Mouse (Mus musculus): ENCODE data around the gene Palld. TPM values are rescaled to one million over a fixed set of nuclear protein-coding genes. Genes with fewer than 3 reads are reported as not detected.

The Palld gene
- polyA plus RNA-seq, 1 experiment from 2014 or later, result 18.1 TPM

GRCm38 (mm10) chr8:61662829-61663228, 239.7 kb downstream of the Palld start:
- ATAC-seq (ENCODE audit: low FRiP score, low read depth), result no peak
- 86% methylated on average over 4 of the region's 4 CpGs for WGBS
- H3K4me2 ChIP-seq, result no peak overlapping the region

GRCm38 (mm10) chr8:61661611-61662010, 240.9 kb downstream of the Palld start:
- H3K27me3 ChIP-seq, result no peaks in the 10 kb centered on the region
- no peak overlapping the region for H3K27ac ChIP-seq (replicated peaks)
- H3K9ac ChIP-seq, result no peak overlapping the region
- no peak overlapping the region for H3K4me2 ChIP-seq
- H3K9me3 ChIP-seq, result no peaks in the 10 kb centered on the region
- 95% methylated on average over 5 of the region's 5 CpGs for WGBS
- no peaks in the 10 kb centered on the region for H3K4me1 ChIP-seq (replicated peaks)
- no peaks in the 10 kb centered on the region for H3K36me3 ChIP-seq
- ATAC-seq (ENCODE audit: low FRiP score, low read depth), result no peak
- H3K4me3 ChIP-seq, result no peak overlapping the region

More at GRCm38 (mm10) chr8:61662829-61663228, 239.7 kb downstream of the Palld start:
- Histone ChIP-seq H3K9me3 (no peaks in the 10 kb centered on the region), H3K4me3 (no peak overlapping the region), H3K27me3 (no peaks in the 10 kb centered on the region), H3K27ac (replicated peaks) (no peak overlapping the region), H3K36me3 (no peaks in the 10 kb centered on the region), H3K9ac (no peak overlapping the region), H3K4me1 (replicated peaks) (no peaks in the 10 kb centered on the region)

GRCm38 (mm10) chr8:61660961-61661360, 241.5 kb downstream of the Palld start:
- H3K27ac ChIP-seq (replicated peaks), result no peak overlapping the region
- H3K4me1 ChIP-seq (replicated peaks), result no peaks in the 10 kb centered on the region
- no peak overlapping the region for H3K4me2 ChIP-seq
- H3K27me3 ChIP-seq, result no peaks in the 10 kb centered on the region
- no peaks in the 10 kb centered on the region for H3K9me3 ChIP-seq
- no peak for ATAC-seq (ENCODE audit: low FRiP score, low read depth)
- WGBS, result 93% methylated on average over 5 of the region's 5 CpGs
- H3K36me3 ChIP-seq, result no peaks in the 10 kb centered on the region
- no peak overlapping the region for H3K4me3 ChIP-seq
- H3K9ac ChIP-seq, result no peak overlapping the region

GRCm38 (mm10) chr8:61651955-61652354, 250.5 kb downstream of the Palld start:
- Histone ChIP-seq H3K4me2 (no peak overlapping the region), H3K36me3 (no peaks in the 10 kb centered on the region), H3K4me3 (no peak overlapping the region), H3K9me3 (no peaks in the 10 kb centered on the region), H3K9ac (no peak overlapping the region), H3K27ac (replicated peaks) (no peak overlapping the region), H3K4me1 (replicated peaks) (no peaks in the 10 kb centered on the region), H3K27me3 (no peaks in the 10 kb centered on the region)
- 90% methylated on average over 6 of the region's 6 CpGs for WGBS
- ATAC-seq (ENCODE audit: low FRiP score, low read depth), result no peak

- Histone ChIP-seq H3K4me1 (replicated peaks) (no peaks in the 10 kb centered on the region), H3K9me3 (no peaks in the 10 kb centered on the region), H3K4me3 (no peak overlapping the region), H3K4me2 (no peak overlapping the region), H3K27ac (replicated peaks) (no peak overlapping the region), H3K36me3 (no peaks in the 10 kb centered on the region), H3K27me3 (no peaks in the 10 kb centered on the region), H3K9ac (no peak overlapping the region)
- no peak for ATAC-seq (ENCODE audit: low FRiP score, low read depth)
- WGBS, result 85% methylated on average over 8 of the region's 8 CpGs
These were observed 256.2 kb downstream of the Palld start for GRCm38 (mm10) chr8:61646195-61646835.

GRCm38 (mm10) chr8:61645642-61646041, 256.8 kb downstream of the Palld start:
- Histone ChIP-seq H3K4me1 (replicated peaks) (no peaks in the 10 kb centered on the region), H3K9ac (no peak overlapping the region), H3K36me3 (no peaks in the 10 kb centered on the region), H3K27ac (replicated peaks) (no peak overlapping the region), H3K27me3 (no peaks in the 10 kb centered on the region), H3K9me3 (no peaks in the 10 kb centered on the region), H3K4me2 (no peak overlapping the region), H3K4me3 (no peak overlapping the region)
- 83% methylated on average over 6 of the region's 6 CpGs for WGBS
- ATAC-seq (ENCODE audit: low FRiP score, low read depth), result no peak

- Histone ChIP-seq H3K9me3 (no peaks in the 10 kb centered on the region), H3K4me1 (replicated peaks) (no peaks in the 10 kb centered on the region), H3K4me2 (no peak overlapping the region), H3K27ac (replicated peaks) (no peak overlapping the region), H3K27me3 (no peaks in the 10 kb centered on the region), H3K9ac (no peak overlapping the region), H3K4me3 (no peak overlapping the region), H3K36me3 (no peaks in the 10 kb centered on the region)
- no peak for ATAC-seq (ENCODE audit: low FRiP score, low read depth)
- WGBS, result 91% methylated on average over 3 of the region's 3 CpGs
These were observed 259.3 kb downstream of the Palld start for GRCm38 (mm10) chr8:61643215-61643614.

- no peaks in the 10 kb centered on the region for H3K4me1 ChIP-seq (replicated peaks)
- no peaks in the 10 kb centered on the region for H3K36me3 ChIP-seq
- ATAC-seq (ENCODE audit: low FRiP score, low read depth), result no peak
- no peak overlapping the region for H3K4me2 ChIP-seq
- H3K27ac ChIP-seq (replicated peaks), result no peak overlapping the region
- H3K27me3 ChIP-seq, result no peaks in the 10 kb centered on the region
- 80% methylated on average over 4 of the region's 4 CpGs for WGBS
- H3K4me3 ChIP-seq, result no peak overlapping the region
- H3K9ac ChIP-seq, result no peak overlapping the region
- H3K9me3 ChIP-seq, result no peaks in the 10 kb centered on the region
These were observed 260.1 kb downstream of the Palld start for GRCm38 (mm10) chr8:61642358-61642847.

- Histone ChIP-seq H3K27ac (replicated peaks) (no peak overlapping the region), H3K9me3 (no peaks in the 10 kb centered on the region), H3K9ac (no peak overlapping the region), H3K4me2 (no peak overlapping the region), H3K4me3 (no peak overlapping the region), H3K4me1 (replicated peaks) (no peaks in the 10 kb centered on the region), H3K27me3 (no peaks in the 10 kb centered on the region), H3K36me3 (no peaks in the 10 kb centered on the region)
- WGBS, result 90% methylated on average over 2 of the region's 2 CpGs
- no peak for ATAC-seq (ENCODE audit: low FRiP score, low read depth)
These were observed 262.9 kb downstream of the Palld start for GRCm38 (mm10) chr8:61639596-61639995.

- Histone ChIP-seq H3K4me1 (replicated peaks) (no peaks in the 10 kb centered on the region), H3K9ac (no peak overlapping the region), H3K4me2 (no peak overlapping the region), H3K4me3 (no peak overlapping the region), H3K27ac (replicated peaks) (no peak overlapping the region), H3K27me3 (no peaks in the 10 kb centered on the region), H3K9me3 (no peaks in the 10 kb centered on the region), H3K36me3 (no peaks in the 10 kb centered on the region)
- ATAC-seq (ENCODE audit: low FRiP score, low read depth), result no peak
- WGBS, result 57% methylated on average over 3 of the region's 3 CpGs
These were observed 263.5 kb downstream of the Palld start for GRCm38 (mm10) chr8:61639008-61639407.

- H3K27me3 ChIP-seq, result no peaks in the 10 kb centered on the region
- no peak overlapping the region for H3K4me3 ChIP-seq
- no peaks in the 10 kb centered on the region for H3K36me3 ChIP-seq
- 97% methylated on average over 4 of the region's 4 CpGs for WGBS
- no peak overlapping the region for H3K4me2 ChIP-seq
- no peaks in the 10 kb centered on the region for H3K9me3 ChIP-seq
- H3K27ac ChIP-seq (replicated peaks), result no peak overlapping the region
- no peaks in the 10 kb centered on the region for H3K4me1 ChIP-seq (replicated peaks)
- no peak for ATAC-seq (ENCODE audit: low FRiP score, low read depth)
- no peak overlapping the region for H3K9ac ChIP-seq
These were observed 264.8 kb downstream of the Palld start for GRCm38 (mm10) chr8:61637736-61638135.

- Histone ChIP-seq H3K9me3 (no peaks in the 10 kb centered on the region), H3K9ac (no peak overlapping the region), H3K27me3 (no peaks in the 10 kb centered on the region), H3K4me2 (no peak overlapping the region), H3K4me3 (no peak overlapping the region), H3K27ac (replicated peaks) (no peak overlapping the region), H3K36me3 (no peaks in the 10 kb centered on the region), H3K4me1 (replicated peaks) (no peaks in the 10 kb centered on the region)
- 58% methylated on average over 1 of the region's 1 CpGs for WGBS
- 0 out of 2 replicates have a peak, but pooled peaks have one; percentile 27 for ATAC-seq (ENCODE audit: low FRiP score, low read depth)
These were observed 267.7 kb downstream of the Palld start for GRCm38 (mm10) chr8:61634811-61635210.

- no peak for ATAC-seq (ENCODE audit: low FRiP score, low read depth)
- WGBS, result 69% methylated on average over 2 of the region's 2 CpGs
- no peaks in the 10 kb centered on the region for H3K4me1 ChIP-seq (replicated peaks)
These were observed 270.2 kb downstream of the Palld start for GRCm38 (mm10) chr8:61632331-61632730.

More at GRCm38 (mm10) chr8:61632331-61632730, 270.2 kb downstream of the Palld start:
- H3K27ac ChIP-seq (replicated peaks), result no peak overlapping the region
- no peaks in the 10 kb centered on the region for H3K9me3 ChIP-seq
- no peaks in the 10 kb centered on the region for H3K36me3 ChIP-seq
- H3K4me3 ChIP-seq, result no peak overlapping the region
- H3K9ac ChIP-seq, result no peak overlapping the region
- no peak overlapping the region for H3K4me2 ChIP-seq
- H3K27me3 ChIP-seq, result no peaks in the 10 kb centered on the region
